Mouse (Mus musculus): ENCODE measurements around the gene Thap2. TPM values are rescaled to one million over a fixed set of nuclear protein-coding genes. Genes with fewer than 3 reads are reported as not detected.

The Thap2 gene
- polyA plus RNA-seq, 1 experiment from 2014 or later: 20.8 TPM

- ATAC-seq (ENCODE audit: low FRiP score, low read depth): no peak
- Histone ChIP-seq H3K9ac (no peak overlapping the region), H3K27ac (replicated peaks) (no peak overlapping the region), H3K27me3 (no peaks in the 10 kb centered on the region), H3K4me2 (no peak overlapping the region), H3K4me3 (no peak overlapping the region), H3K9me3 (no peaks in the 10 kb centered on the region), H3K4me1 (replicated peaks) (no peaks in the 10 kb centered on the region), H3K36me3 (no peaks in the 10 kb centered on the region)
- WGBS: 9% methylated on average over 6 of the region's 6 CpGs
Observed at GRCm38 (mm10) chr10:115323295-115323694, 60.9 kb downstream of the Thap2 start.

GRCm38 (mm10) chr10:115321317-115322035, 62.8 kb downstream of the Thap2 start:
- Histone ChIP-seq H3K9ac (no peak overlapping the region), H3K9me3 (no peaks in the 10 kb centered on the region), H3K4me1 (replicated peaks) (peaks cover under 1% of the 10 kb centered on the region), H3K4me2 (no peak overlapping the region), H3K27ac (replicated peaks) (no peak overlapping the region), H3K4me3 (no peak overlapping the region), H3K27me3 (no peaks in the 10 kb centered on the region), H3K36me3 (no peaks in the 10 kb centered on the region)
- no peak for ATAC-seq (ENCODE audit: low FRiP score, low read depth)
- 84% methylated on average over 5 of the region's 5 CpGs for WGBS

Other genes with a start within 250 kb of the Thap2 start
- gene Tph2, start 199.4 kb downstream of the Thap2 start, polyA plus RNA-seq (2015; fragmentation: Nextera tagmentation; extraction: Ambion mirVana): 8.4 and 8.8 TPM in 2 replicates
- gene Tbc1d15, start 133.0 kb downstream of the Thap2 start, polyA plus RNA-seq (2015; fragmentation: Nextera tagmentation; extraction: Ambion mirVana): 26.1 and 31.7 TPM in 2 replicates
- 11.9 and 13.5 TPM in 2 replicates for gene Rab21, start 68.8 kb downstream of the Thap2 start, polyA plus RNA-seq (2015; fragmentation: Nextera tagmentation; extraction: Ambion mirVana)
- gene Tmem19, start 21.9 kb downstream of the Thap2 start, polyA plus RNA-seq (2015; fragmentation: Nextera tagmentation; extraction: Ambion mirVana): 30.9 and 33.6 TPM in 2 replicates
- gene Zfc3h1, start 516 bp upstream of the Thap2 start, polyA plus RNA-seq (2015; fragmentation: Nextera tagmentation; extraction: Ambion mirVana): 15.7 and 16.5 TPM in 2 replicates
- 0.40 and 0.69 TPM in 2 replicates for gene A930009A15Rik, start 185.5 kb upstream of the Thap2 start, polyA plus RNA-seq (2015; fragmentation: Nextera tagmentation; extraction: Ambion mirVana)
- 2.3 and 2.6 TPM in 2 replicates for gene Lgr5, start 203.3 kb upstream of the Thap2 start, polyA plus RNA-seq (2015; fragmentation: Nextera tagmentation; extraction: Ambion mirVana)